Mouse (Mus musculus): ENCODE measurements around the gene Gm19402. TPM values are rescaled to one million over a fixed set of nuclear protein-coding genes. Genes with fewer than 3 reads are reported as not detected.
A peak's percentile ranks its signal among the peaks of the same experiment; 100 is the strongest.

Gm19402 gene
- polyA plus RNA-seq, 1 experiment from 2014 or later: not detected

DNA sequence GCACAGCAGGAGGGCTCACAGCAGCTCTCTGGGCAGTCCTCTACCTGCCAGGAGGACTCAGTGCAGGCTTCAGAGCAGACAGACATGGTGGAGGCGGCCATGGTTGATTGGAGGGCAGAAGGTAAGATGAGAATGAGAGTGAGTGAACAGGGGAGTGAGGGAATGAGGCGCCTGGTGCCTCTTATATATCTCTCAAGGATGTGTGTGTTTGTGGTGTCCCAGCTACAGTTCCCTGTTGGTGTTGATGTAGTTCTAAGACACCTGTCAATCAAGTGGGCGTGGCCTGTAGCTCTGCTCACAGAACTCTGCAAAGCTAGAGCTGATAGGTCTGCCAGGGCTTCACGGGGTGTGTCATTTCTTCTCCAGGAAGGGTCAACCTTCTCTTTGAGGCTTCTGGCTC, 6.6 kb upstream of the Gm19402 start, which contains the start of gene Gm9508:
TSS of gene Gm9508 (minus strand) at position 101 of the 400 bp plus-strand sequence.
- no peak within 1 kb of the TSS for H3K27ac ChIP-seq
- no peak for ATAC-seq (ENCODE audit: low FRiP score)
- H3K9me3 ChIP-seq: no peaks in the 10 kb centered on the region
- no peaks in the 10 kb centered on the region for H3K27me3 ChIP-seq
- no peak within 1 kb of the TSS for H3K9ac ChIP-seq
- H3K4me1 ChIP-seq: no peaks in the 10 kb centered on the region; the same call in 1 of the 2 replicates
- H3K4me3 ChIP-seq (replicated peaks): no peak within 1 kb of the TSS
- WGBS: 36% methylated on average over 4 of the region's 4 CpGs
- no peak within 1 kb of the TSS for H3K4me2 ChIP-seq
- H3K36me3 ChIP-seq (replicated peaks): no peaks in the 10 kb centered on the region

DNA sequence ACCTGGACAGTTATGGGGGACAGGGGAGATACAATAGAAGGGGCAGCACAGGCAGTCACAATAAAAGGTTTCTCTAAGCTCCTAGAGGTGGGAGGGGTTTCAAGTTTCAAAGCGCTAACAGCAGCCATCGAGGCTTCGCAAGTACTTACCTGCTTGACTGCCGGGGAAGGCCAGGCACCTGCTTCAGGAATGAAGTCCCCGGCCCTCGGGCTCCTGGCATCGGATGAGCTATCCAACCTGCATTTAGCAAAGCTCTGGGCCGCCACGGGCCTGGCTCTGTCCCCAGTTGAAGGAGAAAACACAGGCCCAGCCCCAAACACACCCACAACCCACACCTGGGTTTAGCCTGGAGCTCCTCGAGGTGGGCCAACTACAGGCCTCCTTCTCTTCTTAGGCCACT, 3.5 kb downstream of the Gm19402 start:
- H3K27ac ChIP-seq: no peak overlapping the region
- peaks cover 45% of the 10 kb centered on the region for H3K27me3 ChIP-seq
- ATAC-seq (ENCODE audit: low FRiP score): no peak
- no peak overlapping the region for H3K4me2 ChIP-seq
- no peaks in the 10 kb centered on the region for H3K36me3 ChIP-seq (replicated peaks)
- 24% methylated on average over 10 of the region's 10 CpGs for WGBS
- H3K9me3 ChIP-seq: no peaks in the 10 kb centered on the region
- no peak overlapping the region for H3K4me3 ChIP-seq (replicated peaks)
- no peak overlapping the region for H3K9ac ChIP-seq
- peaks cover 31% of the 10 kb centered on the region for H3K4me1 ChIP-seq

DNA sequence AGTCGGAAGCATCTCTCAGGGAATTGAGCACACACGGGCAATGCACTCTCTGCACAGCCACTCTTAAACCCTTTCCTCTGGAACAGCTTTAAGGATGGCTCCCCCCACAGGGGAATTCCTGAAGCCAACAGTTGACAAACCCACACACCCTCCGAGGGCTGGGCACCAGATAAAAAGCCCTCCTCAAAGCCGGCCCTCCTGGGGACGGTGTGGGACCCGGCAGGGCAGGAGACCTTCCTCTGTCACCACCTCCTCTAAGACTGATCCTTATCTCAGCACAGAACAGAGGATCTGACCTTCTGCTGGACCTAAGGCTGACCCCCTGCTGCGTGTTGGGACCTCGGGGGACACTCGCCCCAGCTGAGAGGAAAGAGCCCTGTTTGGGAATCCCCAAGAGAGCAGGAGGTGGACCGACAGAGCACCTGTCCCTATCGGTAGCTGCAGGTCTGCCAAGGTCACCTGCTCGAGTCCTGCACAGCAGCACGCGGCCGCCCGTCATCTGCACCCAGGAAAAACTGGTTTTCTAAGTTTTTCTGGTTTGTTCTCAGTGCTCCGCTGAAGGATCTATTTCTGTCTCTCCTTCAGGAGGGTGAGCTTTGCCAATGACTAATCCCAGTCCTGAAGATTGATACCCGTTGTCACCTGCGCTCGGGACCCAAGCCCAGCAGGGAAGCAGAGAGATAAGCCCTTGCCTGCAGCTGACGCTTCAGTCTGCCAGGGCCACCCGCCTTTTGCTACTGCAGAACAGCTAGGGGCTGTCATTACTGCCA, 4.5 kb downstream of the Gm19402 start, which contains the start of gene Tspear:
TSS of gene Tspear (plus strand) at position 675 of the 770 bp plus-strand sequence.
- H3K27ac ChIP-seq: no peak within 1 kb of the TSS
- H3K36me3 ChIP-seq (replicated peaks): no peaks in the 10 kb centered on the region
- WGBS: 7% methylated on average over 22 of the region's 22 CpGs
- no peak within 1 kb of the TSS for H3K9ac ChIP-seq
- ATAC-seq (ENCODE audit: low FRiP score): no peak
- H3K4me1 ChIP-seq: peaks cover 31% of the 10 kb centered on the region
- no peaks in the 10 kb centered on the region for H3K9me3 ChIP-seq
- H3K4me2 ChIP-seq: no peak within 1 kb of the TSS
- H3K4me3 ChIP-seq (replicated peaks): no peak within 1 kb of the TSS
- peaks cover 45% of the 10 kb centered on the region for H3K27me3 ChIP-seq

DNA sequence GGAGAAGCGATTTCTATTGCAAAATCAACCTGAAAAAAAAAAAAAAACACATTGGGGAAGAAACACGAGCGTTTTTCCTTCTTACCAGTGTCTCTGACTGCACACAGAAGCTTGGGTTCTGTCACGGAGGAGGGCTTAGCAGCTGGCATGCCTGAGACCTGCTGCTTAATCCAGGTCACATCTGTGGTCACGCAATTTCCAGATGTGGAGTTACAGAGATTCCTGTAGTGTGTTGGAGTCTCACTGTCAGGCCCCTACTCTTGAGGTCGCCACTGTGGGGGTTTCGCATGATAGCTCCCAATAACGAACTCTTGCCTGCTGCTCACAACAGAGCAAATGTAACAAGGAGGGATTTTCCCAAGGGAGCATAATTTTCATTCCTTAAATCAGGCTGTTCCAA, 6.4 kb downstream of the Gm19402 start:
- peaks cover 18% of the 10 kb centered on the region for H3K4me1 ChIP-seq
- H3K9me3 ChIP-seq: no peaks in the 10 kb centered on the region
- no peak overlapping the region for H3K27ac ChIP-seq
- peaks cover 50% of the 10 kb centered on the region for H3K27me3 ChIP-seq
- WGBS: 36% methylated on average over 8 of the region's 8 CpGs
- no peaks in the 10 kb centered on the region for H3K36me3 ChIP-seq (replicated peaks)
- H3K9ac ChIP-seq: no peak overlapping the region
- no peak overlapping the region for H3K4me2 ChIP-seq
- ATAC-seq (ENCODE audit: low FRiP score): no peak
- no peak overlapping the region for H3K4me3 ChIP-seq (replicated peaks)

DNA sequence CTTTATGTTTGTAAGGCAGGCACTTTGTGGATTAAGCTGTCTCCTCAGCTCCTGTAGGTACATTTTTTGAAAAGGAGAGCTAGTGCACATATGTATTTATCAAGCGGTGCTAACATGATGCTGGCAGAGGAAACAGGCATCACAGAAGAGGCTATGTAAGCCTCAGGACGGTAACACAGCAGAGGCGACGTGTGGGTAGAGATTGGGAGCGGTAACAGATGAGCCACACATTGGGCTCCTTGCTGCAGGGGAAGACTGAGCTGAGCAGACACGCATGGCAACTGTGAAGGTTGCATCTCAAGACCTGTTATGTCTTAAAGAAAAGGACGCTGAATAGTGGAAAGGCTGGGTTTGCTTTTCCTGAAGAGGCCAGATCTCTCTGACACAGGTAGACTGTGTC, 7.6 kb downstream of the Gm19402 start:
- ATAC-seq (ENCODE audit: low FRiP score): no peak
- 80% methylated on average over 7 of the region's 7 CpGs for WGBS
- Histone ChIP-seq H3K9me3 (no peaks in the 10 kb centered on the region), H3K4me3 (replicated peaks) (no peak overlapping the region), H3K4me2 (no peak overlapping the region), H3K4me1 (peaks cover 18% of the 10 kb centered on the region), H3K9ac (no peak overlapping the region), H3K36me3 (replicated peaks) (no peaks in the 10 kb centered on the region), H3K27ac (no peak overlapping the region), H3K27me3 (peaks cover 60% of the 10 kb centered on the region)

DNA sequence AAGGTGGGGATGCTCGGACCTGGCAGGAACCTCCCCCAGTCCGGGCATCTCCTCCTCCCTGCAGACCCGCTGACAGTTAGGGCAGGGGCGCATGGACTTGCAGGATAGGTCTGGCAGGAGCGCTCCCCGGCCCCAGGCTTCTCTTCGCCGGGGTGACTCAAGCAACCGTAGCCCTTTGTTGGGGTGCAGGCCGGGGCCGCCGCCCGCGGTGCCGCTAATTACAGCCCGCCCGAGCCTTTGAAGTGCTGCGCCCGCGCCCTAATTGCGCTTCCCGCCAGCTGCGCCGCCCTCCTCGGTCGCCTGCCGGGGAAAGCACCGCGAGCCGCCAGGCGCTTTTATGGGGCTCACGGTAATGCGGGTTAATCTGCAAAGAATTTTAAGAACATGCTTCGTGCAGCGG, 13.0 kb downstream of the Gm19402 start:
- H3K4me3 ChIP-seq (replicated peaks): peak overlapping the region; percentile 28
- no peaks in the 10 kb centered on the region for H3K9me3 ChIP-seq
- peak; percentile 72 for ATAC-seq (ENCODE audit: low FRiP score)
- WGBS: under 1% methylated on average over 35 of the region's 35 CpGs
- peak overlapping the region; percentile 59 for H3K4me2 ChIP-seq
- peak overlapping the region; percentile 2; the same call in 1 of the 2 replicates for H3K9ac ChIP-seq
- peaks cover 47% of the 10 kb centered on the region for H3K27me3 ChIP-seq
- peaks cover 22% of the 10 kb centered on the region for H3K4me1 ChIP-seq
- peak overlapping the region; percentile 36; the same call in 1 of the 2 replicates for H3K27ac ChIP-seq
- H3K36me3 ChIP-seq (replicated peaks): no peaks in the 10 kb centered on the region

DNA sequence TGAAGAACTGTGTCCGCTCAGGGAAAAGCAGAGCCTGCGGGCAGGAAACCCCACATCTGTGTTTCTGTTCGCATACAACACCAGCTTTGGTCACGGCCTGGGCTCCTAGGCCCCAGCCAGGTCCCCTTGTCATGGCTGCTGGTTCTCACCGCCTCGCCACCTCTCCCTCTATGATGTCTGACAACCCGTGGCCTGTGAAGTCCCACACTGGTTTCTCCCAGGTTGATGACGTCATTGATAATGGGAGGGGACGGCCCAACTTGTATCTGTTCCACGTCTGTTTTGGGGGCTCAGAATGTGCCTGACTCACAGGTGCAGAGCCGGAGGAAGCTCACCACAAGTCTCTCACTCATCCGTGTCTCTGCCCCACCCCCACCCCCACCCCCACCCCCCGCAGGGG, 16.8 kb downstream of the Gm19402 start:
- no peaks in the 10 kb centered on the region for H3K9me3 ChIP-seq
- WGBS: 66% methylated on average over 13 of the region's 13 CpGs
- no peak overlapping the region for H3K4me2 ChIP-seq
- H3K4me1 ChIP-seq: peaks cover 22% of the 10 kb centered on the region
- H3K27me3 ChIP-seq: peaks cover 38% of the 10 kb centered on the region
- no peak overlapping the region for H3K9ac ChIP-seq
- no peak overlapping the region for H3K27ac ChIP-seq
- no peak overlapping the region for H3K4me3 ChIP-seq (replicated peaks)
- H3K36me3 ChIP-seq (replicated peaks): no peaks in the 10 kb centered on the region
- no peak for ATAC-seq (ENCODE audit: low FRiP score)

DNA sequence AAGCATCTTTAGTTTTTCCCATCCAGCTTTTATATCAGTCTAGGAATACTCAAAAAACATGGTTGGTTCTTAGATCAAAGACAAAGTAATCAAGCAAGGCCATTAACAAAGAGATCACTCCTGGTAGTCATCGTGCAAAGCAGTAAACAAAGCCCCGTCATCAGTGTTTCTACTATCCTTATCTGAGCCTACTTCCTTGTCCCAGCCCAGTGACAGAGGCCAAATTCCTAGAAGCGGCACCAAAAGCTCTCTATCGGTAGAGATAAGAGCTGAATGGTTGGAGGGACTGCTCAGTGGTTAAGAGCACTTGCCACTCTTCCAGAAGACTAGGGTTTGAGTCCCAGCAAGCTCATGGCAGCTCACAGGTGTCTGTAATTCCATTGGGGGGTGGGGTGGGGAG, 19.0 kb downstream of the Gm19402 start:
- peaks cover 9% of the 10 kb centered on the region for H3K4me1 ChIP-seq
- no peaks in the 10 kb centered on the region for H3K36me3 ChIP-seq (replicated peaks)
- H3K27me3 ChIP-seq: peaks cover 17% of the 10 kb centered on the region
- H3K27ac ChIP-seq: no peak overlapping the region
- no peak for ATAC-seq (ENCODE audit: low FRiP score)
- no peak overlapping the region for H3K9ac ChIP-seq
- H3K4me3 ChIP-seq (replicated peaks): no peak overlapping the region
- no peaks in the 10 kb centered on the region for H3K9me3 ChIP-seq
- 85% methylated on average over 4 of the region's 4 CpGs for WGBS
- H3K4me2 ChIP-seq: no peak overlapping the region

DNA sequence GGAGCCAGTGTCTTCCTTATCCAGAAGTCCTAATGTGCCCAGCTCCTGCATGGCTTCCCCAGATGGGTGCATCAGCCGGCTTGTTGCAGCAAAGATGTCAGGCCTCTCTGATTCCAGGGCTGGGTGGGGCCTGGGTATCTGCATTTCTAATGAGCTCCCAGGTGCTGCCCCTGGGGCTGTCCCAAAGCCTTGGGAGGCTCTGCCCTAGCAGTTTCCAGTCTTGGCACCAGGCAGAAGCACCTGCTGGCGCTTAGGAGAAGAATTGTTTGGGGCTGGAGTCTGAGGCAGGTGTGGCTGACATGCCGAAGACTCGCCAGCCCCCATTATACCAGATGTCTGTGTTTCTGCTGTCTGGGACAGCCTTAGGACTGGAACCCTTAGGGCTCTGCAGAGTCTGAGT, 19.8 kb downstream of the Gm19402 start:
- WGBS: 80% methylated on average over 4 of the region's 4 CpGs
- H3K4me1 ChIP-seq: peaks cover 9% of the 10 kb centered on the region
- no peaks in the 10 kb centered on the region for H3K36me3 ChIP-seq (replicated peaks)
- H3K9ac ChIP-seq: no peak overlapping the region
- no peak for ATAC-seq (ENCODE audit: low FRiP score)
- no peak overlapping the region for H3K4me3 ChIP-seq (replicated peaks)
- no peak overlapping the region for H3K4me2 ChIP-seq
- H3K27me3 ChIP-seq: peaks cover 9% of the 10 kb centered on the region
- no peak overlapping the region for H3K27ac ChIP-seq
- H3K9me3 ChIP-seq: no peaks in the 10 kb centered on the region

DNA sequence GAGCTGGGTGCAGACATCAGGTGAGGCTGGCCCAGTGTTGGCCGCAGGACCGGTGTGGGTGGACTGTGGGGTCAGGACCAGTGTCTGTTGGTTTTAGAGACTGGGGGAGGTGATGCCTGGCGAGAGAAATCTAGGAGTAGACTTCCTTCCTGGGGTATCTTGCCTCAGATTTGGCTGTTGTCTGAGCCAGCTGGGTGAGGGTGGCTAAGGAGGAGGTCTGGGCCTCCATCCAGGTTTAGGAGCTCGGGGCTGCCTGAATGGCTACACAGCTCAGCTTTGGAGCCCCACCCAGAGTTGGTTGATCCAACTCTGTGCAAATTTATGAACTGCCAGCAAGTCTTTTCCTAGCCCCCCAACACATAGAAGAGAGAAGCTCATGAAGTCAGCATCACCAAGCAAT, 23.2 kb downstream of the Gm19402 start:
- no peaks in the 10 kb centered on the region for H3K36me3 ChIP-seq (replicated peaks)
- H3K4me2 ChIP-seq: no peak overlapping the region
- H3K27me3 ChIP-seq: no peaks in the 10 kb centered on the region
- no peak overlapping the region for H3K27ac ChIP-seq
- H3K9me3 ChIP-seq: no peaks in the 10 kb centered on the region
- 89% methylated on average over 4 of the region's 4 CpGs for WGBS
- no peak overlapping the region for H3K9ac ChIP-seq
- no peaks in the 10 kb centered on the region for H3K4me1 ChIP-seq
- H3K4me3 ChIP-seq (replicated peaks): no peak overlapping the region
- no peak for ATAC-seq (ENCODE audit: low FRiP score)

DNA sequence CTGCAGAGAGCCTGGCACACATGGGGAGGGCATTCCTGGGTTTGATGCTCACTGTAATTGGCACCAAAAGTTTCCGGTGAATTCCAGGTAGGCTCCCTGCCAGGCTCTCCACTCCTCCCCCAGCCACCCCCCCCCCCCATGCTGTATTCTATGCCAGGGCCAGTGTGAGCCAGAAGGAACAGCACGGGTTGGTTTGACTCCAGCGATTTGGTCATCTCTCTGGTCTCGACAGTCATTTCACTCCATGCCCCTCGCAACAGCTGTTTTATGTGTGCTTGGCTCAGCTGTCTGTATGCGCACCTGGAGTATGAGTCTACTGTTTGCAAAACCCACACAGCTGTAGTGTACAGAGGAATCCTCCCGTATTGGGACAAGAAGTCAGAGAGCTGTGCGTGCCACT, 24.2 kb downstream of the Gm19402 start:
- ATAC-seq (ENCODE audit: low FRiP score): no peak
- Histone ChIP-seq H3K9me3 (no peaks in the 10 kb centered on the region), H3K4me1 (no peaks in the 10 kb centered on the region), H3K4me3 (replicated peaks) (no peak overlapping the region), H3K4me2 (no peak overlapping the region), H3K27ac (no peak overlapping the region), H3K27me3 (no peaks in the 10 kb centered on the region), H3K36me3 (replicated peaks) (no peaks in the 10 kb centered on the region), H3K9ac (no peak overlapping the region)
- 87% methylated on average over 8 of the region's 8 CpGs for WGBS

DNA sequence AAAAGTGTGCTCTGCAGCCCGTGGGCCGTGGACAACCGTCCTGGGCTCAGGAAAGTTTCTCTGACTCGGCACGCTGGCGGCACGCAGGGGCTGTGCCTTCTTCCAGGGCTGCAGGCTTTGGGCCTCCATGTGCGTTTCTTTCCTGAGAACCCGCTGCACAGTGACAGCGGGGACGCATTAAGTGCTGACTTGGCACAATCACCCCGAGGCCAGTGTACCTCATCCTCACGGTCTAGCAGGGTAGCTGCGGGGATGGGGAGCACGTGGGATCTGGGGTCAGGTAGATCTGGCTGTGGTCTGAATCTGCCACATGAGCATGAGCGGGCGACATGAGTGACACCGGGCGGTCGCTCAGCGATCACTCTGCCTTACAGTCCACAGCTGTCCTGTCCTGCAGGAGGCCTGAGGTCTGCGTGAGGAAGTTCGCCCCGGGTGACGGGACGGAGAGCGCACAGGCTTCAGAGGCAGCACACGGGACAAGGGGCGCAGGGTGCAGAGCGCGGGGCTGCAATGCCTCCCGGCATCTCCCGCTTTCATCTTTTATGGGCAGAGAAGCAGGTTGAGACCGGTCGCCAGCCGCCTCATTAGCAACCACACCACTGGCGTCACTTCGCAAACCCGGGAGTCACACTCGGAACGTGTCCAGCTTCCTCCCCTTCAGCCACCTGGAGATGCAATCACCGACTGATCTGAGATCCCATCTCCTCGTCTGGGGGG, 26.4 kb downstream of the Gm19402 start:
- H3K36me3 ChIP-seq (replicated peaks): no peaks in the 10 kb centered on the region
- H3K27ac ChIP-seq: no peak overlapping the region
- no peaks in the 10 kb centered on the region for H3K27me3 ChIP-seq
- H3K9me3 ChIP-seq: no peaks in the 10 kb centered on the region
- no peak overlapping the region for H3K9ac ChIP-seq
- no peak for ATAC-seq (ENCODE audit: low FRiP score)
- no peaks in the 10 kb centered on the region for H3K4me1 ChIP-seq
- 63% methylated on average over 43 of the region's 43 CpGs for WGBS
- no peak overlapping the region for H3K4me2 ChIP-seq
- H3K4me3 ChIP-seq (replicated peaks): no peak overlapping the region

All from forebrain, embryonic 12.5 days (tissue).